8 mouse cellular contexts compared by ENCODE assay signal in genomic region chr11:32236712-32237410, GRCm38 (mm10). TPM values are rescaled to one million over a fixed set of nuclear protein-coding genes. Genes with fewer than 3 reads are reported as not detected.
A peak's percentile ranks its signal among the peaks of the same experiment; 100 is the strongest.
DNase-seq lines count a peak whose midpoint lies in the region; ATAC-seq lines count a peak whose summit lies in the region.

No protein-coding gene starts in this region.

- peak; percentile 48 for DNase-seq in gastrocnemius, adult 18-20 months (ENCODE audit: low spot score)
- no peak for DNase-seq in gastrocnemius, postnatal 25 days
- peak; percentile 45 for DNase-seq in urinary bladder, postnatal 25 days (ENCODE audit: low spot score)
- no peak for DNase-seq in urinary bladder, postnatal 36 days (ENCODE audit: low spot score in 2 of 2)
- peak; percentile 68 to 82 for DNase-seq in kidney, postnatal 25 days
- DNase-seq in midbrain, embryonic 11.5 days (ENCODE audit: low spot score, missing footprints) = peak; percentile 97
- DNase-seq in frontal cortex, adult 2 months (ENCODE audit: extremely low spot score in 1 of 2, low spot score in 1 of 2) = no peak

- no peak overlapping the region for H3K4me2 ChIP-seq in midbrain, embryonic 11.5 days

- no peak overlapping the region for H3K27ac ChIP-seq in midbrain, embryonic 11.5 days (ENCODE audit: low read depth, low read length)

- no peak overlapping the region for H3K9ac ChIP-seq in midbrain, embryonic 11.5 days (ENCODE audit: low read length)

- ATAC-seq in erythroblast, adult 5-6 weeks (replicated peaks; ENCODE audit: low FRiP score, poor library complexity, severe bottlenecking) = peak; percentile 57
- ATAC-seq in midbrain, embryonic 11.5 days (ENCODE audit: low FRiP score) = no peak

- no peaks in the 10 kb centered on the region for H3K27me3 ChIP-seq in midbrain, embryonic 11.5 days (ENCODE audit: control insufficient read depth, insufficient read depth, low read length)

- no peak overlapping the region for H3K4me3 ChIP-seq in midbrain, embryonic 11.5 days (ENCODE audit: low read depth, low read length)

- no peaks in the 10 kb centered on the region for H3K4me1 ChIP-seq in midbrain, embryonic 11.5 days (ENCODE audit: control insufficient read depth, insufficient read depth, low read length)

- no peaks in the 10 kb centered on the region for H3K9me3 ChIP-seq in midbrain, embryonic 11.5 days (ENCODE audit: control insufficient read depth, low read length)

- 57% methylated on average over 9 of the region's 9 CpGs for WGBS in midbrain, embryonic 11.5 days

- peaks cover 4% of the 10 kb centered on the region for H3K36me3 ChIP-seq in midbrain, embryonic 11.5 days (ENCODE audit: control insufficient read depth, insufficient read depth, low read length)

RNA-seq across cellular contexts. Expression of gene Mpg, which starts 10.6 kb away (rescaled TPM):
- 1 to 10 TPM; 4.1 to 4.4 TPM for total RNA-seq in gastrocnemius, adult 18-20 months (2021)
- 1 to 10 TPM; 6.1 to 6.2 TPM for total RNA-seq in gastrocnemius, postnatal 25 days (2021)
- 21.3 and 22.1 TPM in 2 replicates for total RNA-seq in erythroblast, adult 5-6 weeks (2015; ENCODE audit: low replicate concordance)
- 29.0 and 33.3 TPM in 2 replicates for total RNA-seq in erythroblast, adult 5-6 weeks (2017; ENCODE audit: low replicate concordance)
- polyA plus RNA-seq in midbrain, embryonic 11.5 days (2014; fragmentation: Nextera tagmentation; extraction: Ambion mirVana) = 24.8 and 27.2 TPM in 2 replicates
- 13.8 and 17.0 TPM in 2 replicates for polyA plus RNA-seq in frontal cortex, adult 2 months (2012; rRNA removed)

RNA-seq across cellular contexts. Expression of gene Rhbdf1, which starts 14.8 kb away (rescaled TPM):
- total RNA-seq in gastrocnemius, adult 18-20 months (2021) = 10 to 100 TPM; 17.8 to 17.9 TPM
- total RNA-seq in gastrocnemius, postnatal 25 days (2021) = 10 to 100 TPM; 22.1 to 25.4 TPM
- total RNA-seq in erythroblast, adult 5-6 weeks (2015; ENCODE audit: low replicate concordance) = not detected in 2 replicates
- total RNA-seq in erythroblast, adult 5-6 weeks (2017; ENCODE audit: low replicate concordance) = 1.2 and 7.5 TPM in 2 replicates
- polyA plus RNA-seq in midbrain, embryonic 11.5 days (2014; fragmentation: Nextera tagmentation; extraction: Ambion mirVana) = 13.2 and 14.1 TPM in 2 replicates
- 23.6 and 26.7 TPM in 2 replicates for polyA plus RNA-seq in frontal cortex, adult 2 months (2012; rRNA removed)

RNA-seq across cellular contexts. Expression of gene Nprl3, which starts 30.6 kb away (rescaled TPM):
- total RNA-seq in gastrocnemius, adult 18-20 months (2021) = 10 to 100 TPM; 20.1 to 27.4 TPM
- total RNA-seq in gastrocnemius, postnatal 25 days (2021) = 10 to 100 TPM; 21.7 to 23.3 TPM
- 58.0 and 62.7 TPM in 2 replicates for total RNA-seq in erythroblast, adult 5-6 weeks (2015; ENCODE audit: low replicate concordance)
- 166 and 187 TPM in 2 replicates for total RNA-seq in erythroblast, adult 5-6 weeks (2017; ENCODE audit: low replicate concordance)
- polyA plus RNA-seq in midbrain, embryonic 11.5 days (2014; fragmentation: Nextera tagmentation; extraction: Ambion mirVana) = 28.3 and 34.0 TPM in 2 replicates
- polyA plus RNA-seq in frontal cortex, adult 2 months (2012; rRNA removed) = 75.7 and 85.2 TPM in 2 replicates

RNA-seq across cellular contexts. Expression of gene Snrnp25, which starts 31.6 kb away (rescaled TPM):
- total RNA-seq in gastrocnemius, adult 18-20 months (2021) = 10 to 100 TPM in 1 of 2 experiments, 1 to 10 TPM in 1; 9.3 to 12.1 TPM
- 1 to 10 TPM; 6.7 to 9.1 TPM for total RNA-seq in gastrocnemius, postnatal 25 days (2021)
- total RNA-seq in erythroblast, adult 5-6 weeks (2015; ENCODE audit: low replicate concordance) = 64.4 and 68.3 TPM in 2 replicates
- 29.9 and 61.1 TPM in 2 replicates for total RNA-seq in erythroblast, adult 5-6 weeks (2017; ENCODE audit: low replicate concordance)
- polyA plus RNA-seq in midbrain, embryonic 11.5 days (2014; fragmentation: Nextera tagmentation; extraction: Ambion mirVana) = 77.0 and 87.0 TPM in 2 replicates
- 47.4 and 54.0 TPM in 2 replicates for polyA plus RNA-seq in frontal cortex, adult 2 months (2012; rRNA removed)

RNA-seq across cellular contexts. Expression of gene Il9r, which starts 36.8 kb away (rescaled TPM):
- total RNA-seq in gastrocnemius, adult 18-20 months (2021) = not detected
- not detected for total RNA-seq in gastrocnemius, postnatal 25 days (2021)
- total RNA-seq in erythroblast, adult 5-6 weeks (2015; ENCODE audit: low replicate concordance) = not detected in 2 replicates
- not detected in 2 replicates for total RNA-seq in erythroblast, adult 5-6 weeks (2017; ENCODE audit: low replicate concordance)
- polyA plus RNA-seq in midbrain, embryonic 11.5 days (2014; fragmentation: Nextera tagmentation; extraction: Ambion mirVana) = not detected in 2 replicates
- not detected in 2 replicates for polyA plus RNA-seq in frontal cortex, adult 2 months (2012; rRNA removed)

Comparison
In these comparisons a context has a peak if more than half of its experiments do, and no peak if none do; other contexts are left out.
1. DNase-seq: peak in gastrocnemius, adult 18-20 months (single experiment), urinary bladder, postnatal 25 days (single experiment), kidney, postnatal 25 days (2 of 2) and midbrain, embryonic 11.5 days (single experiment); none in gastrocnemius, postnatal 25 days (single experiment), urinary bladder, postnatal 36 days (0 of 2) and frontal cortex, adult 2 months (0 of 2).